Mouse (Mus musculus): ENCODE measurements around the gene Cops8. TPM values are rescaled to one million over a fixed set of nuclear protein-coding genes. Genes with fewer than 3 reads are reported as not detected.

Cops8 gene
- total and polyA plus RNA-seq, 3 experiments, result 86.7 to 103 TPM; not detected in 1

DNA sequence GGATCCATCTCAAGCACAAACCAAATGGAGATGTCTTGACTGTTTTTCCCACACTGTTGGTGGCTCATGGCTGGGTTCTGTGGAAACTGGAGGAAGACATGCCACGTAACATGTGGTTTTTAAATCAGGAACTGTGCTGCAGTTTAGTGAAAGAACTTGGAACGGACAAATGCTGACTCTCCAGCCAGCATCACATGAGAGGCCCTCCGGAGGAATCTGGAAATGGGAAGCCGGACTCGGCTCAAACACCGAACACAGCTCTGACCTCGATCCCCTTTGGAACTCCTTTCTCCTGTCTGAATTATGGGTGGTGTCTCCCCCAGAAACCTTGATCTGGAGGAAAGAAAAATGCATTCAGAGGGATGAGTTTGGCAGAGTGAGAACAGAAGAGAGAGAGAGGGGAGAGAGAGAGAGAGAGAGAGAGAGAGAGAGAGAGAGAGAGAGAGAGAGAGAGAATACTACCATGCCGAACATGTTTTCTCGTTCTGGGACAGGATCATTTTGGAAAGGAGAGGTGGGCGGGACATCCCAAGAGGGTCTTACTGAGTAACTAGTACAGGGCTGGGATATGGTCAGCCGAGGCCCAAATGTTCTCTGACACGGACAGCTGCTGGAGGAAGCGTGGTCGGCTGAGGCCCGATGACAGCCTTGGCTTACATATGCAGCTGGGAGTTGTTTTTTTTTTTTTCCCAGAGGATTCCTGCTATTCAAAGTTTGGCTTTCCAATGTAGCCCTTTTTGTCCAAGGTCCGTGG lies 53.9 kb downstream of the Cops8 start:
- Histone ChIP-seq H3K4me3 (ENCODE audit: control insufficient read depth in 1 of 2, insufficient read depth in 1 of 2, low read depth in 2 of 2, low read length in 2 of 2) (no peak overlapping the region), H3K27ac (ENCODE audit: control insufficient read depth, low read depth, low read length) (no peak overlapping the region), H3K27me3 (ENCODE audit: control insufficient read depth in 1 of 2, insufficient read depth in 2 of 2, low read length in 2 of 2) (no peaks in the 10 kb centered on the region), H3K9me3 (replicated peaks; ENCODE audit: insufficient read depth, low read length) (no peaks in the 10 kb centered on the region), H3K9ac (ENCODE audit: control insufficient read depth, low read depth, low read length, poor library complexity, severe bottlenecking) (no peak overlapping the region), H3K4me1 (ENCODE audit: control insufficient read depth in 1 of 2, insufficient read depth in 2 of 2, low read length in 2 of 2) (no peaks in the 10 kb centered on the region), H3K79me2 (ENCODE audit: control insufficient read depth, insufficient read depth, low read length, poor library complexity) (no peaks in the 10 kb centered on the region), H3K36me3 (ENCODE audit: control insufficient read depth in 1 of 2, insufficient read depth in 2 of 2, low read length in 2 of 2) (no peaks in the 10 kb centered on the region)
- no peak for DNase-seq (ENCODE audit: low read depth, low spot score)
- TF ChIP-seq E2F4 (IDR thresholded peaks at IDR 0.05; ENCODE audit: borderline replicate concordance, low read depth, low read length) (no peak), POLR2AphosphoS5 (IDR thresholded peaks at IDR 0.05; ENCODE audit: borderline replicate concordance, low read depth, low read length) (no peak), RCOR1 (IDR thresholded peaks at IDR 0.05; ENCODE audit: low read depth, low read length) (no peak), RAD21 (IDR thresholded peaks at IDR 0.05; ENCODE audit: low read depth, low read length) (no peak), HCFC1 (IDR thresholded peaks at IDR 0.05; ENCODE audit: low read depth, low read length) (no peak), MAFK (IDR thresholded peaks at IDR 0.05; ENCODE audit: borderline replicate concordance, low read depth, low read length) (no peak), GABPA (IDR thresholded peaks at IDR 0.05; ENCODE audit: low read depth, low read length) (no peak), SMC3 (IDR thresholded peaks at IDR 0.05; ENCODE audit: low read depth, low read length) (no peak), POLR2A (IDR thresholded peaks at IDR 0.05; ENCODE audit: control insufficient read depth in 1 of 2, insufficient read depth in 1 of 2, low read depth in 1 of 2, low read length in 2 of 2, poor library complexity in 1 of 2) (no peak), ZC3H11A (IDR thresholded peaks at IDR 0.05; ENCODE audit: low read depth, low read length) (no peak), USF2 (IDR thresholded peaks at IDR 0.05; ENCODE audit: borderline replicate concordance in 1 of 2, insufficient read depth in 1 of 2, low read depth in 1 of 2, low read length in 2 of 2) (no peak), MYB (IDR thresholded peaks at IDR 0.05; ENCODE audit: low read depth, low read length) (no peak), ZMIZ1 (IDR thresholded peaks at IDR 0.05; ENCODE audit: low read depth, low read length) (no peak), MEF2A (IDR thresholded peaks at IDR 0.05; ENCODE audit: extremely low read depth, insufficient replicate concordance, low read depth, low read length, poor library complexity, severe bottlenecking) (no peak), CHD1 (IDR thresholded peaks at IDR 0.05; ENCODE audit: low read depth, low read length) (no peak), TBP (IDR thresholded peaks at IDR 0.05; ENCODE audit: low read depth, low read length) (no peak), CTCF (IDR thresholded peaks at IDR 0.05 in 2 of 3, conservative IDR thresholded peaks at IDR 0.05 in 1 of 3; ENCODE audit: control insufficient read depth in 1 of 3, insufficient read depth in 1 of 3, low read depth in 2 of 3, low read length in 3 of 3, poor library complexity in 1 of 3, severe bottlenecking in 1 of 3) (no peak), JUND (IDR thresholded peaks at IDR 0.05; ENCODE audit: low read depth, low read length) (no peak)

Measured in MEL (cell line).